Mouse (Mus musculus) heart, embryonic 14.5 days (tissue): ENCODE results near the gene Cers4. TPM values are rescaled to one million over a fixed set of nuclear protein-coding genes. Genes with fewer than 3 reads are reported as not detected.
A peak's percentile ranks its signal among the peaks of the same experiment; 100 is the strongest.

Experiments used
- ATAC-seq: fragments of 200-750 bp; cut with Nextera tagmentation; 2 replicates; pipeline ENCODE4 v1.8.0; 2017; ENCODE audit warnings: low read depth, moderate TSS enrichment; ENCODE audit not compliant: insufficient number of reproducible peaks, insufficient read depth, low FRiP score
- H3K27ac ChIP-seq, 2 experiments: fragments of 200-500 bp in 1 of 2; fragments of 300-500 bp in 1 of 2; sonication (generic) in 1 of 2; replicated peaks in 1 of 2; 2 replicates each; pipeline ENCODE4 v1.5.1; 2012 to 2014; ENCODE audit warnings: low read depth in 2 of 2, low read length in 2 of 2, control low read depth in 1 of 2, mild to moderate bottlenecking in 1 of 2, mixed read lengths in 1 of 2; ENCODE audit not compliant: control insufficient read depth in 1 of 2, insufficient read depth in 1 of 2
- H3K27me3 ChIP-seq: fragments of 300-500 bp; sonication (generic); 2 replicates; pipeline ENCODE4 v1.6.1; 2014; ENCODE audit warnings: mild to moderate bottlenecking, low read length, control low read depth; ENCODE audit not compliant: control insufficient read depth, insufficient read depth
- H3K36me3 ChIP-seq: fragments of 300-500 bp; sonication (generic); 2 replicates; pipeline ENCODE4 v1.6.1; 2014; ENCODE audit warnings: mild to moderate bottlenecking, control low read depth, low read length, mixed read lengths; ENCODE audit not compliant: control insufficient read depth, insufficient read depth
- H3K4me1 ChIP-seq, 2 experiments: fragments of 200-500 bp in 1 of 2; fragments of 300-500 bp in 1 of 2; sonication (generic) in 1 of 2; 2 replicates each; pipeline ENCODE4 v1.6.1; 2012 to 2014; ENCODE audit warnings: low read length in 2 of 2, control low read depth in 1 of 2, mixed read lengths in 1 of 2; ENCODE audit not compliant: control insufficient read depth in 2 of 2, insufficient read depth in 2 of 2
- H3K4me2 ChIP-seq: fragments of 300-500 bp; sonication (generic); 2 replicates; pipeline ENCODE4 v1.6.1; 2014; ENCODE audit warnings: mild to moderate bottlenecking, low read length
- H3K4me3 ChIP-seq, 2 experiments: fragments of 200-500 bp in 1 of 2; fragments of 300-500 bp in 1 of 2; sonication (generic) in 1 of 2; 2 replicates each; pipeline ENCODE4 v1.5.1; 2012 to 2014; ENCODE audit warnings: low read length in 2 of 2, mild to moderate bottlenecking in 2 of 2, control low read depth in 1 of 2, low read depth in 1 of 2, moderate library complexity in 1 of 2; ENCODE audit not compliant: control insufficient read depth in 1 of 2, insufficient read depth in 1 of 2
- H3K9ac ChIP-seq: fragments of 300-500 bp; sonication (generic); 2 replicates; pipeline ENCODE4 v1.6.1; 2014; ENCODE audit warnings: mild to moderate bottlenecking, low read length
- H3K9me3 ChIP-seq: fragments of 300-500 bp; sonication (generic); 2 replicates; pipeline ENCODE4 v1.6.1; 2016; ENCODE audit warnings: low read length, control low read depth; ENCODE audit not compliant: control insufficient read depth
- WGBS: fragments of 180-500 bp; shearing (Covaris S2); extraction: QIAGEN DNeasy Blood & Tissue Kit; methylation state at CpG from one replicate; pipeline ENCODE4 v1.1.7; 2014; 5-methylcytosine and 5-hydroxymethylcytosine counted together
- polyA plus RNA-seq: library from polyadenylated mRNA; unstranded; fragments of >200 nt; fragmentation: Nextera tagmentation; extraction: Ambion mirVana; gene quantifications from 2 replicates; pipeline ENCODE4 v1.2.1, GENCODE M21; 2014

Cers4 gene
- polyA plus RNA-seq, result 52.9 and 57.9 TPM in 2 replicates

GRCm38 (mm10) chr8:4492851-4493685 is at the start of gene Cers4:
Cers4 (plus strand) TSS chr8:4493026.
- Histone ChIP-seq H3K9me3 (no peaks in the 10 kb centered on the region), H3K36me3 (peaks cover 2% of the 10 kb centered on the region; the same call in 1 of the 2 replicates), H3K4me3 (peak within 1 kb of the TSS; percentile 79 to 84), H3K27ac (peak within 1 kb of the TSS; percentile 84 to 95), H3K27me3 (no peaks in the 10 kb centered on the region), H3K4me1 (peaks cover 10 to 39% of the 10 kb centered on the region in 2 experiments), H3K9ac (peak within 1 kb of the TSS; percentile 87), H3K4me2 (peak within 1 kb of the TSS; percentile 91)
- peak; percentile 90 for ATAC-seq
- WGBS, result under 1% methylated on average over 39 of the region's 39 CpGs

- H3K9me3 ChIP-seq, result no peaks in the 10 kb centered on the region
- H3K4me2 ChIP-seq, result no peak overlapping the region
- no peak for ATAC-seq
- no peak overlapping the region for H3K9ac ChIP-seq
- no peak overlapping the region for H3K4me3 ChIP-seq
- no peaks in the 10 kb centered on the region for H3K36me3 ChIP-seq
- no peaks in the 10 kb centered on the region for H3K27me3 ChIP-seq
- H3K4me1 ChIP-seq, result no peaks in the 10 kb centered on the region
- H3K27ac ChIP-seq, result no peak overlapping the region
- 75% methylated on average over 2 of the region's 2 CpGs for WGBS
These were observed 34.7 kb upstream of the Cers4 start for GRCm38 (mm10) chr8:4458165-4458564.

GRCm38 (mm10) chr8:4463061-4463460 is 29.8 kb upstream of the Cers4 start:
- Histone ChIP-seq H3K27ac (no peak overlapping the region), H3K4me3 (no peak overlapping the region), H3K9me3 (no peaks in the 10 kb centered on the region), H3K9ac (no peak overlapping the region), H3K27me3 (no peaks in the 10 kb centered on the region), H3K36me3 (no peaks in the 10 kb centered on the region), H3K4me2 (no peak overlapping the region), H3K4me1 (no peaks in the 10 kb centered on the region)
- 89% methylated on average over 2 of the region's 2 CpGs for WGBS
- ATAC-seq, result no peak

- no peak overlapping the region for H3K27ac ChIP-seq
- H3K4me2 ChIP-seq, result no peak overlapping the region
- H3K4me3 ChIP-seq, result no peak overlapping the region
- no peaks in the 10 kb centered on the region for H3K27me3 ChIP-seq
- no peak overlapping the region for H3K9ac ChIP-seq
- no peak for ATAC-seq
- H3K9me3 ChIP-seq, result no peaks in the 10 kb centered on the region
- no peaks in the 10 kb centered on the region for H3K4me1 ChIP-seq
- whole genome bisulfite sequencing, result 73% methylated on average over 7 of the region's 7 CpGs
- no peaks in the 10 kb centered on the region for H3K36me3 ChIP-seq
These were observed 18.2 kb upstream of the Cers4 start for GRCm38 (mm10) chr8:4474419-4475187.

DNA sequence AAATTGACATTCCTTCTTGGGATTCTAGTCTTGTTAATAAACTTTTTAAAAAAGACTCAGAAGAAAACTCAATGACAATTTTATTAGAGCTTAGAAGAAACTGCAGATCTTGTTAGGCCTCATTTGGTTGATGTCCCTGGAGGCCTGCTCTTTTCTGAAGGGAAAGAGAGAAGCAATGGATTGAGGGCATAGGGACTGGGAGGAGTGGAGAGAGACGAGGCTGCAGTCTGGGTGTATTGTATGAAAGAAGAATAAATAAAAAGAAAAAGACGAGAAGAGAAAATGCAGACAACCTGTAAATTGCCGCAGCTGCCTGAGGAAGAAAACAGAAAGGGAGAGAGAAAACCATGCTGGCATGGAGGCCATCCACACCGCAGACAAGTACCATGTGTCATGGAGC is 11.7 kb upstream of the Cers4 start:
- Histone ChIP-seq H3K4me1 (peaks cover 0 to 3% of the 10 kb centered on the region in 2 experiments; a peak in 1 of 4 replicates), H3K9ac (no peak overlapping the region)

DNA sequence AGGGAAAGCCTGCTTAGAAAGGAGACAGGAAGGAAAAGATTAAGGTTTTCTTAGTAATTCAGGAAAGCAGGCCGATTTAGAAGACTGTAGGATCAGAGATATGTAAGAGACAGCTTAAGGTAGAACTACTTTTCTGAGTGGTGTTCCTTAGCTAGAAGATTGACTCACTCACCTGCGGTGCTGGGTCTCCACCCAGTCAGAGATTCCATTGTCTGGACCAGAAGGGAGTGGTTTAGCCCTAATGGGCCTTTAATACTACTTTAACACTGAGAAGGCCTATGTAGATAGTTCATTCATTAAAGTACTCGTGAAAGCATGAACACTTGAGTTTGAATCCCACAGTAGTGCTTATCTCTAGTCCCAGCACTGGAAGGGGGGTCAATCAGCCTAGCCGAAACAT is 11.2 kb upstream of the Cers4 start:
- H3K4me1 ChIP-seq, result peaks cover 0 to 3% of the 10 kb centered on the region in 2 experiments; a peak in 1 of 4 replicates
- H3K27me3 ChIP-seq, result no peaks in the 10 kb centered on the region
- WGBS, result 62% methylated on average over 4 of the region's 4 CpGs
- H3K4me3 ChIP-seq, result no peak overlapping the region
- H3K9me3 ChIP-seq, result no peaks in the 10 kb centered on the region
- no peak overlapping the region for H3K27ac ChIP-seq
- H3K36me3 ChIP-seq, result no peaks in the 10 kb centered on the region
- no peak overlapping the region for H3K4me2 ChIP-seq
- ATAC-seq, result no peak
- no peak overlapping the region for H3K9ac ChIP-seq

More for the DNA sequence above, 11.7 kb upstream of the Cers4 start:
- no peaks in the 10 kb centered on the region for H3K27me3 ChIP-seq
- H3K36me3 ChIP-seq, result no peaks in the 10 kb centered on the region
- no peaks in the 10 kb centered on the region for H3K9me3 ChIP-seq
- H3K4me2 ChIP-seq, result no peak overlapping the region
- WGBS, result 80% methylated on average over 4 of the region's 4 CpGs
- no peak for ATAC-seq
- no peak overlapping the region for H3K27ac ChIP-seq
- no peak overlapping the region for H3K4me3 ChIP-seq

GRCm38 (mm10) chr8:4482501-4482900 is 10.3 kb upstream of the Cers4 start:
- H3K9ac ChIP-seq, result no peak overlapping the region
- H3K4me3 ChIP-seq, result no peak overlapping the region
- H3K27me3 ChIP-seq, result no peaks in the 10 kb centered on the region
- whole genome bisulfite sequencing, result 80% methylated on average over 4 of the region's 4 CpGs
- ATAC-seq, result no peak
- no peaks in the 10 kb centered on the region for H3K36me3 ChIP-seq
- H3K4me2 ChIP-seq, result no peak overlapping the region
- H3K9me3 ChIP-seq, result no peaks in the 10 kb centered on the region
- no peak overlapping the region for H3K27ac ChIP-seq
- peaks cover 0 to 3% of the 10 kb centered on the region in 2 experiments; a peak in 1 of 4 replicates for H3K4me1 ChIP-seq
